Mouse (Mus musculus) CH12.LX (cell line): Measurements from ENCODE around the gene Lbp. TPM values are rescaled to one million over a fixed set of nuclear protein-coding genes. Genes with fewer than 3 reads are reported as not detected.

ENCODE experiments used
- DNase-seq: peaks from one replicate; pipeline ENCODE4 v3.0.0-alpha.2; 2013; ENCODE audit errors: extremely low read depth
- H3K27ac ChIP-seq: 2 replicates; pipeline ENCODE4 v1.5.1; 2012; ENCODE audit warnings: low read depth, mild to moderate bottlenecking, control low read depth, moderate library complexity; ENCODE audit not compliant: insufficient read depth
- H3K27me3 ChIP-seq: replicated peaks from 2 replicates; pipeline ENCODE3; 2012; ENCODE audit warnings: inconsistent platforms
- H3K36me3 ChIP-seq, 2 experiments: replicated peaks in 1 of 2; 2 replicates each; pipeline versions ENCODE3 to v1.6.1; 2012; ENCODE audit warnings: inconsistent platforms in 1 of 2, low read length in 1 of 2, mild to moderate bottlenecking in 1 of 2, mixed read lengths in 1 of 2, moderate library complexity in 1 of 2; ENCODE audit not compliant: control insufficient read depth in 1 of 2, insufficient read depth in 1 of 2
- H3K4me1 ChIP-seq, 2 experiments: 2 replicates each; pipeline ENCODE4 v1.6.1; 2012; ENCODE audit warnings: inconsistent platforms in 1 of 2, moderate library complexity in 1 of 2; ENCODE audit not compliant: insufficient read depth in 2 of 2, control insufficient read depth in 1 of 2
- H3K4me2 ChIP-seq: 2 replicates; pipeline ENCODE4 v1.6.1; 2012; ENCODE audit warnings: low read depth, mild to moderate bottlenecking, control low read depth; ENCODE audit not compliant: poor library complexity, insufficient read depth, severe bottlenecking
- H3K4me3 ChIP-seq, 3 experiments: fragments of 150-350 bp in 1 of 3; sonication (generic) in 1 of 3; replicated peaks in 1 of 3; 2 replicates each; pipeline versions ENCODE3 to v1.5.1; 2011 to 2012; ENCODE audit warnings: low read depth in 2 of 3, low read length in 2 of 3, mild to moderate bottlenecking in 2 of 3, moderate library complexity in 2 of 3, control low read depth in 1 of 3, improper control_type of control experiment in 1 of 3, inconsistent platforms in 1 of 3, mixed read lengths in 1 of 3; ENCODE audit not compliant: poor library complexity in 1 of 3
- H3K79me2 ChIP-seq: replicated peaks from 2 replicates; pipeline ENCODE4 v1.6.1; 2012; ENCODE audit warnings: mild to moderate bottlenecking, moderate library complexity; ENCODE audit not compliant: control insufficient read depth, poor library complexity, insufficient read depth, severe bottlenecking; ENCODE audit errors: extremely low read depth
- H3K9ac ChIP-seq: 2 replicates; pipeline ENCODE4 v1.6.1; 2012; ENCODE audit warnings: low read depth, mild to moderate bottlenecking, control low read depth, moderate library complexity; ENCODE audit not compliant: insufficient read depth
- H3K9me3 ChIP-seq: replicated peaks from 2 replicates; pipeline ENCODE3; 2012; ENCODE audit warnings: low read length, inconsistent platforms, mixed read lengths
- BHLHE40 ChIP-seq: IDR thresholded peaks from 2 replicates; pipeline ENCODE4 v1.6.1; 2011; ENCODE audit warnings: mild to moderate bottlenecking, low read depth, low read length, improper control_type of control experiment
- CHD1 ChIP-seq: IDR thresholded peaks from 2 replicates; pipeline ENCODE4 v1.6.1; 2012; ENCODE audit warnings: low read depth, low read length, improper control_type of control experiment, inconsistent platforms
- CTCF ChIP-seq, 2 experiments: IDR thresholded peaks in 1 of 2; conservative IDR thresholded peaks in 1 of 2; 2 replicates each; pipeline ENCODE4 v1.5.1; 2011 to 2012; ENCODE audit warnings: low read depth in 2 of 2, low read length in 2 of 2, improper control_type of control experiment in 1 of 2, inconsistent platforms in 1 of 2, mild to moderate bottlenecking in 1 of 2, moderate library complexity in 1 of 2
- ETS1 ChIP-seq: conservative IDR thresholded peaks from 2 replicates; pipeline ENCODE4 v1.6.1; 2012; ENCODE audit warnings: low read depth, mild to moderate bottlenecking, inconsistent platforms, low read length, improper control_type of control experiment, moderate library complexity
- HCFC1 ChIP-seq: IDR thresholded peaks from 2 replicates; pipeline ENCODE4 v1.6.1; 2012; ENCODE audit warnings: low read depth, mild to moderate bottlenecking, inconsistent platforms, low read length, improper control_type of control experiment
- IRF4 ChIP-seq: IDR thresholded peaks from 2 replicates; pipeline ENCODE4 v1.6.1; 2014; ENCODE audit warnings: low read depth, mild to moderate bottlenecking, inconsistent platforms, low read length, improper control_type of control experiment
- KAT2A ChIP-seq: IDR thresholded peaks from 2 replicates; pipeline ENCODE4 v1.6.1; 2012; ENCODE audit warnings: low read length, improper control_type of control experiment, inconsistent platforms; ENCODE audit not compliant: insufficient replicate concordance
- MAX ChIP-seq: IDR thresholded peaks from 2 replicates; pipeline ENCODE4 v1.6.1; 2011; ENCODE audit warnings: low read length, improper control_type of control experiment
- MXI1 ChIP-seq: IDR thresholded peaks from 2 replicates; pipeline ENCODE4 v1.6.1; 2011; ENCODE audit warnings: mild to moderate bottlenecking, low read depth, low read length, improper control_type of control experiment
- NRF1 ChIP-seq: IDR thresholded peaks from 2 replicates; pipeline ENCODE4 v1.6.1; 2014; ENCODE audit warnings: low read depth, mild to moderate bottlenecking, inconsistent platforms, low read length, improper control_type of control experiment, moderate library complexity
- PAX5 ChIP-seq: IDR thresholded peaks from 2 replicates; pipeline ENCODE4 v1.6.1; 2012; ENCODE audit warnings: low read length, inconsistent platforms, mixed read lengths
- POLR2AphosphoS2 ChIP-seq: IDR thresholded peaks from 2 replicates; pipeline ENCODE4 v1.6.1; 2011; ENCODE audit warnings: low read depth, low read length, improper control_type of control experiment
- RCOR1 ChIP-seq: conservative IDR thresholded peaks from 2 replicates; pipeline ENCODE4 v1.6.1; 2012; ENCODE audit warnings: low read depth, mild to moderate bottlenecking, inconsistent platforms, low read length, improper control_type of control experiment
- SMC3 ChIP-seq: IDR thresholded peaks from 2 replicates; pipeline ENCODE4 v1.6.1; 2011; ENCODE audit warnings: low read depth, low read length, improper control_type of control experiment
- TBP ChIP-seq: conservative IDR thresholded peaks from 2 replicates; pipeline ENCODE4 v1.6.1; 2011; ENCODE audit warnings: low read depth, low read length, improper control_type of control experiment
- TCF12 ChIP-seq: IDR thresholded peaks from 2 replicates; pipeline ENCODE4 v1.6.1; 2014; ENCODE audit warnings: low read depth, mild to moderate bottlenecking, inconsistent platforms, low read length, improper control_type of control experiment
- USF2 ChIP-seq: conservative IDR thresholded peaks from 2 replicates; pipeline ENCODE4 v1.6.1; 2011; ENCODE audit warnings: low read depth, low read length, improper control_type of control experiment
- ZMIZ1 ChIP-seq: IDR thresholded peaks from 2 replicates; pipeline ENCODE4 v1.6.1; 2012; ENCODE audit warnings: low read depth, mild to moderate bottlenecking, inconsistent platforms, low read length, improper control_type of control experiment
- ZNF384 ChIP-seq: IDR thresholded peaks from 2 replicates; pipeline ENCODE4 v1.6.1; 2012; ENCODE audit warnings: low read depth, low read length, improper control_type of control experiment, inconsistent platforms
- dilution Hi-C: fragments of 300-500 bp; cut with MboI; formaldehyde crosslinking; loops from 2 replicates; pipeline ENCODE4 v1.14.3; 2020; ENCODE audit warnings: low sequenced_read_pairs; ENCODE audit not compliant: extremely low pct_unique_long_range_greater_than_20kb, extremely low pct_ligation_motif_present
- in situ Hi-C: fragments of 300-500 bp; cut with MboI; formaldehyde crosslinking; loops from 3 replicates; pipeline ENCODE4 v1.14.3; 2019; ENCODE audit warnings: low sequenced_read_pairs, low pct_ligation_motif_present, low pct_unique_long_range_greater_than_20kb, mixed read lengths
- polyA plus RNA-seq: library from polyadenylated mRNA; unstranded; fragments of >175 nt; gene quantifications from 2 replicates; pipeline ENCODE4 v1.2.1, GENCODE M21; 2012; ENCODE audit warnings: low read depth; ENCODE audit not compliant: insufficient read length
- total RNA-seq, 2 experiments: library from RNA; depleted of rRNA; stranded (reverse); fragments of 300-350 nt in 1 of 2; fragments of >200 nt in 1 of 2; gene quantifications; 2 replicates each; pipeline ENCODE4 v1.2.3; 2012 to 2014

Gene Lbp
- total and polyA plus RNA-seq, 3 experiments = 0.04 to 0.27 TPM; not detected in 1

DNA sequence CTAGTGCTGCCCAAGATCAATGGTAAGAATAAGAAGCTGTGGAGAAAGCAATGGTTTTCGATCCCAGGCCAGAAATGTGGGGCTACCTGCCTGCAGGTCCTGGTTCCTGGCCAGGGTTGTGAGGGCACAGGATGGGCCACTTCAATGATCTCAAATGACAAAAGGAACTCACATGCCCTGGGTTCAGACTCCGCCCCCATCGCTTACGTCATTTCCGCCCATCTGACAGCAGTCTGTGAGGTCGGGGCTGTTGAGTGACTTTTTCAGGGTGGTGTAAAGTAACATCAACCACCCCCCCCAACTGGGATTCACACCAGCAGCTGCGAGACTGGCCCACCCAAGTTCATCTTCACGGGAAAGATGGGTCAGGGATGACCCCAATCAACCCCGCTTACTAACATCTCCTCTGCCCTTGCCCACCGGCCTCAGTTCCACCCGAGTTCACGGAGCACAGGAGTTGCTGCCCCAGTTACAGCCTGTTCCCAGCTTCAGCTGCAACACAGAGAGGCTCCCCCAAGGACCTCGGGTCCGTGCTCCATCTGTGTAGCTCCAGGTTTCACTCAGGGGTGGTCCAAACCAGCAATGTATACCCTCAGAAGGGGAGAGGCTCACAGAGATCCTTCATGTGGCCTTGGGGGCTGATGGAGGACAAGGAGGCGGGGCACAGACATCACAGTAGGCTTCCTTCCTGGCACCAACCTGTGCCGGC lies 24.6 kb upstream of the Lbp start:
- TF ChIP-seq TCF12 = no peak
- no peak for TF ChIP-seq BHLHE40
- no peak for TF ChIP-seq SMC3
- no peak for TF ChIP-seq ETS1
- Histone ChIP-seq H3K4me2 (no peak overlapping the region), H3K36me3 (no peaks in the 10 kb centered on the region), H3K27ac (no peak overlapping the region), H3K79me2 (no peaks in the 10 kb centered on the region), H3K27me3 (peaks cover 20% of the 10 kb centered on the region), H3K9ac (no peak overlapping the region), H3K4me3 (no peak overlapping the region), H3K9me3 (no peaks in the 10 kb centered on the region), H3K4me1 (peaks cover 2 to 11% of the 10 kb centered on the region in 2 experiments; a peak in 3 of 4 replicates)
- no peak for DNase-seq
- in situ Hi-C loops = loop anchor here (5.0 kb wide), 1 partner anchor 61 kb away; no protein-coding TSS in a partner anchor
- dilution Hi-C loops = no loop called here

DNA sequence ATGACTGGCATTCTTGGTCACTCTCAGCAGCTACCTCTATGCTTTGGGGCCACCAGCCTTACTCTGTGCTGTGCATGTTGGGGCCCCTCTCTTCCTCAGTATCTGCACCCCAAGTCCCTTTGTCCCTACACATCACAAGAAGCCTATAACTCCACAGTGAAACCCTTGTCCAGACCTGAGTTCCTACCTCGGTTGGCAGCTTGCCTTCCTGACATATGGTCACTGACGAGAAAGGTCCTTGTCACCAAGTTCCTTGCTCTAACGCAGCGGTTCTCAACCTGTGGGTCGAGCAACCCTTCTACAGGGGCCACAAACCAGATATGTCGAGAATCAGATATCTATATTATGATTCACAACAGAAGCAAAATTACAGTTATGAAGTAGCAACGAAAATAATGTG lies 23.2 kb upstream of the Lbp start:
- H3K4me2 ChIP-seq = no peak overlapping the region
- H3K27ac ChIP-seq = no peak overlapping the region
- dilution Hi-C loops (no loop called here), in situ Hi-C loops (loop anchor here (5.0 kb wide), 1 partner anchor 59 kb away; no protein-coding TSS in a partner anchor)
- no peak for DNase-seq
- H3K36me3 ChIP-seq = no peaks in the 10 kb centered on the region
- H3K4me3 ChIP-seq = no peak overlapping the region
- H3K9me3 ChIP-seq = no peaks in the 10 kb centered on the region
- no peak for TF ChIP-seq MAX
- TF ChIP-seq RCOR1 = no peak
- TF ChIP-seq TBP = no peak
- no peak for TF ChIP-seq HCFC1
- no peak for TF ChIP-seq PAX5
- TF ChIP-seq USF2 = no peak
- no peak for TF ChIP-seq IRF4
- no peak for TF ChIP-seq CHD1
- no peak for TF ChIP-seq ZNF384
- no peak for TF ChIP-seq POLR2AphosphoS2
- no peak for TF ChIP-seq ZMIZ1
- no peak for TF ChIP-seq MXI1
- no peak for TF ChIP-seq NRF1
- TF ChIP-seq CTCF (conservative IDR thresholded peaks at IDR 0.05 in 1 of 2, IDR thresholded peaks at IDR 0.05 in 1 of 2; ENCODE audit: low read depth in 2 of 2, low read length in 2 of 2) = no peak
- no peak for TF ChIP-seq KAT2A
- peaks cover 2 to 7% of the 10 kb centered on the region in 2 experiments; a peak in 2 of 4 replicates for H3K4me1 ChIP-seq
- no peaks in the 10 kb centered on the region for H3K79me2 ChIP-seq
- H3K9ac ChIP-seq = no peak overlapping the region
- peaks cover 20% of the 10 kb centered on the region for H3K27me3 ChIP-seq
